Mouse (Mus musculus): ENCODE data around the gene Dab2ip. TPM values are rescaled to one million over a fixed set of nuclear protein-coding genes. Genes with fewer than 3 reads are reported as not detected.

Dab2ip gene
- polyA plus RNA-seq, 1 experiment from 2014 or later, result 40.0 TPM

DNA sequence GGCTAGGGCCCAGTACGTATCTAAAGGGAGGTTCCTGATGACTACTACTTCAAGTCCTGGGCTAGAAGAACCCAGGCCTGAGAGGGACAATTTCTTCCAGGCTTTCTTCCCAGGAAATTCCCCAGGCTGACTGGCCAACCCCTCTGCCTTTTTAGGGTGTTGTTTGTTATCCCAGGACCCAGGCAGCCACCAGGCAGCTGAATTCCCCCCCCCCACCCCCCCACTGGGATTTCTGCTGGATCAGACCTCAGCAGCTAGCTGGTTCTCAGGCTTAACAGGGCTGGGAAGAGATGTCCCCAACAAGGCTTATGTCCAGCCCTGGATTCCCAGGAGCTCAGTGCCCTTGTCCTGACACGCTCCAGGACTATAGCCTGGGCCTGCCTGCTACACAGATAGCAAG lies 142.9 kb downstream of the Dab2ip start:
- 56% methylated on average over 2 of the region's 2 CpGs for WGBS
- H3K27ac ChIP-seq (replicated peaks), result peak overlapping the region; percentile 65
- no peak overlapping the region for H3K4me3 ChIP-seq
- H3K27me3 ChIP-seq (replicated peaks), result no peaks in the 10 kb centered on the region
- peaks cover 19% of the 10 kb centered on the region for H3K36me3 ChIP-seq
- no peak overlapping the region for H3K9ac ChIP-seq
- H3K9me3 ChIP-seq, result no peaks in the 10 kb centered on the region
- H3K4me2 ChIP-seq, result no peak overlapping the region
- H3K4me1 ChIP-seq, result peaks cover 94% of the 10 kb centered on the region
- ATAC-seq (ENCODE audit: extremely low read depth, insufficient number of reproducible peaks, low FRiP score, low TSS enrichment), result no peak

DNA sequence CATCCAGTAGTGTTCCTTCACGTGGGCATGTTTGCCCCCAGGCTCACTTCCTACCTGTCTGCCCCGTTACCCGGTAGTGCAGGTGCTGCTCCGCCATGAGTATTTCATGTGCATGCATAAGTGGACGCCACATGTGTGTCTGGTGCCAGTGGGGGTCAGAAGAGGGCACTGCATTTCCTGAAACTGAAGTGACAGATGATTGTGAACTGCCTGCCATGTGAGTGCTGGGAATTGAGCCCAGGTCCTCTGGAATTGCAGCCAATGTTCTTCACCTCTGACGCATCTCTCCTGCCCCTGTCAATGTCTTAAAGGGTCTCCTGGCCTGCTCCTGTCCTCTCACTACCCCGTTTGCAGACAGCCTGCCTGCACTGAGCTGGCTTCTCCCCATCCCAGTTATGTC lies 143.9 kb downstream of the Dab2ip start:
- Histone ChIP-seq H3K27me3 (replicated peaks) (no peaks in the 10 kb centered on the region), H3K4me1 (peaks cover 94% of the 10 kb centered on the region), H3K9me3 (no peaks in the 10 kb centered on the region), H3K27ac (replicated peaks) (peak overlapping the region; percentile 65), H3K9ac (no peak overlapping the region), H3K4me2 (no peak overlapping the region), H3K4me3 (no peak overlapping the region), H3K36me3 (peaks cover 19% of the 10 kb centered on the region)
- ATAC-seq (ENCODE audit: extremely low read depth, insufficient number of reproducible peaks, low FRiP score, low TSS enrichment), result no peak
- 77% methylated on average over 7 of the region's 7 CpGs for WGBS

DNA sequence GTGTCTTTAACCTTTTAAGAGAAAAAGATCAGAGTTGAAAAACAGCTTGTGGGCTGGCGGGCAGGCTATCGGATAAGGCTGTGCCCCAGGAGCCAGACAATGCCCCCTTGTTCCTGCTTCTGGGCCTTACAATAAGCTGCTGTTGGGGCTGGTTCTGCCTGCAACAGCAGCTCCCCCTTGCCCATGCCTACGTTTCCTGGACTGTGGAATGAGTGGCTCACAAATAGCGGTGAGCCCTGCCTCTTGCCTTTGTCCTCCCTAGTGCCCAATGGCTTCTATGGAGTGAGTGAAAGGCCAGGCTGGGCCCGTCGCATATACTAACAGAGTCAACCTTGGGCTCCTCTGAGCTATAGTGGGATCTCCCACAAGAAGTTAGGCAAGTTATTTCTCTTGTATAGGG lies 144.5 kb downstream of the Dab2ip start:
- H3K36me3 ChIP-seq, result peaks cover 23% of the 10 kb centered on the region
- no peak for ATAC-seq (ENCODE audit: extremely low read depth, insufficient number of reproducible peaks, low FRiP score, low TSS enrichment)
- H3K4me3 ChIP-seq, result no peak overlapping the region
- no peaks in the 10 kb centered on the region for H3K27me3 ChIP-seq (replicated peaks)
- peaks cover 94% of the 10 kb centered on the region for H3K4me1 ChIP-seq
- H3K4me2 ChIP-seq, result no peak overlapping the region
- 75% methylated on average over 6 of the region's 6 CpGs for WGBS
- no peak overlapping the region for H3K9ac ChIP-seq
- no peaks in the 10 kb centered on the region for H3K9me3 ChIP-seq
- peak overlapping the region; percentile 65 for H3K27ac ChIP-seq (replicated peaks)

DNA sequence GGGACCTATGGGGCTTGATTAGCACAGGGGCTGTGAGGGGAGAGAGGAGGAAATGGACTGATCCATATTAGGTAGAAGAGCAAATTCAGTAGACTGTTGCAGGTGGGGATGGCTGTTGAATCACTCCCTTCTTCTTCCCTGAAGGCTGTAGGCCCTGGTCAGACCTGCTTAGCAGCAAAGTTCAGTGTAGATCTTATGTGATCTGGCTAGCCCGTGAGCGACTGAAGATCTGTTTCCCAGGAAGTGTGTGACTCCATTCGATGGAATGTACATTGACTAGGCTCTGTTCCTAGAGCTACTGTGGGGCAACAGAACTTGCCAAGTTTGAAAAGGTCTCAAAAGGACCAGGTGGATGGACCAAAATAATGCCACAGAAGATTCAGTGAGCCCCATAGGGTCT lies 145.2 kb downstream of the Dab2ip start:
- Histone ChIP-seq H3K4me1 (peaks cover 93% of the 10 kb centered on the region), H3K36me3 (peaks cover 29% of the 10 kb centered on the region), H3K9me3 (no peaks in the 10 kb centered on the region), H3K27me3 (replicated peaks) (no peaks in the 10 kb centered on the region), H3K4me3 (no peak overlapping the region), H3K9ac (no peak overlapping the region), H3K4me2 (no peak overlapping the region), H3K27ac (replicated peaks) (peak overlapping the region; percentile 65)
- 79% methylated on average over 3 of the region's 3 CpGs for WGBS
- ATAC-seq (ENCODE audit: extremely low read depth, insufficient number of reproducible peaks, low FRiP score, low TSS enrichment), result no peak

DNA sequence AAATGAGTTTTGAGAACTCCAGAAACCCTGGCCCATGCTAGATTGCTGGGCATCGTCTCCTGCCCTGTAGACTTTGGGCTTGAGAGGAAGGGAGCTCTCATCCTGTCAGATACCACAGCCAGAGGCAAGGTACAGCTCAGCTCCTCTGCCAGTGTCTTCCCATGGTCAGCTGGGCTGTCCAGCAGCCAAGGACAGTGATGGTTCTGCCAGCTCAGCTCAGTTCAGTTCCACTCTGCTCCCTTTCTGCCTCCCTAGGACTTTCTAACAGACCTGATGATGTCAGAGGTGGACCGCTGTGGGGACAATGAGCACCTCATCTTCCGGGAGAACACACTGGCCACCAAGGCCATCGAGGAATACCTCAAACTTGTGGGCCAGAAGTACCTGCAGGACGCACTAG lies 154.5 kb downstream of the Dab2ip start:
- no peak for ATAC-seq (ENCODE audit: extremely low read depth, insufficient number of reproducible peaks, low FRiP score, low TSS enrichment)
- Histone ChIP-seq H3K27ac (replicated peaks) (no peak overlapping the region), H3K27me3 (replicated peaks) (no peaks in the 10 kb centered on the region), H3K9me3 (no peaks in the 10 kb centered on the region), H3K9ac (no peak overlapping the region), H3K4me1 (peaks cover 63% of the 10 kb centered on the region), H3K36me3 (peaks cover 95% of the 10 kb centered on the region), H3K4me2 (no peak overlapping the region), H3K4me3 (no peak overlapping the region)
- 85% methylated on average over 5 of the region's 5 CpGs for WGBS

DNA sequence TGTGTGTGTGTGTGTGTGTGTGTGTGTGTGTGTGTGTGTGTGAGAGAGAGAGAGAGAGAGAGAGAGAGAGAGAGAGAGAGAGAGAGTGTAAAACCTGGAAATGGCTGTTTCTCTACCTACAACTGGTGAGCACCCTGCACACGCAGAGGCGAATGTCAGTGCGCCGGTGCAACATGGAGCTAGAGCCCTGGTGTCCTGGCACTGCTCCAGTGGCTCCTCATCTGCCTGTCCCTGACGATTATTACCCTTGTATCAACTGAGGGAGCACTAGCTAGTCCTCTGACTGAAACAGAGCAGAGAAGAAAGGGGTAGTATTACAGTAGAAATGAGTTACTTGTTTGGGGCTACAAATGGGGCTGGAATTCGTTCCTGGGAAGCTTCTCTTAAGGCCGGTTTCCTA lies 155.4 kb downstream of the Dab2ip start:
- Histone ChIP-seq H3K27ac (replicated peaks) (no peak overlapping the region; the same call in 1 of the 2 replicates), H3K27me3 (replicated peaks) (no peaks in the 10 kb centered on the region), H3K4me1 (peaks cover 57% of the 10 kb centered on the region), H3K36me3 (peaks cover 95% of the 10 kb centered on the region), H3K9me3 (no peaks in the 10 kb centered on the region), H3K9ac (no peak overlapping the region), H3K4me2 (no peak overlapping the region), H3K4me3 (no peak overlapping the region)
- ATAC-seq (ENCODE audit: extremely low read depth, insufficient number of reproducible peaks, low FRiP score, low TSS enrichment), result no peak
- 75% methylated on average over 7 of the region's 7 CpGs for WGBS

DNA sequence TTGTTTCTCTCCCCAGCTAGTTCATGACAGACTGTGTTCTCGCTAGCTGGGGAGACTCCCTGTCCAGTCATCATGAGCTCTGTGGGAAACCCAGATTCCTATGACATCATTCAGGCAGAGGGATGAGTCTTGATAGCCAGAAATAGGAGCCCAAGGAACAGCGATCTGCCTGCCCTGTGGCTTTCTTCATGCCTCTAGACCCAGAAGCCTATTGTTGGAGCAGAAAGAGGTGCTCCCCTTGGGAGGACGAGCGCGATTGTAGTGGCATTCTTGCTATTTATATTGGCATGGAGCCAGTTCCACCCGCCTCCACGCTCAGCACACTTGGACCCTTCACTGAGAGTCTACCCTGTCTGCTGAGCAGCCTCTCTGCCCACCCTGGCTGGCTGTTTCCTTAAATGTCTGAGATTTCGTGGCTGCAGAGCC lies 156.7 kb downstream of the Dab2ip start:
- no peaks in the 10 kb centered on the region for H3K9me3 ChIP-seq
- H3K4me2 ChIP-seq, result peak overlapping the region; percentile 6; the same call in 1 of the 2 replicates
- no peaks in the 10 kb centered on the region for H3K27me3 ChIP-seq (replicated peaks)
- H3K27ac ChIP-seq (replicated peaks), result peak overlapping the region; percentile 61
- ATAC-seq (ENCODE audit: extremely low read depth, insufficient number of reproducible peaks, low FRiP score, low TSS enrichment), result no peak
- H3K4me1 ChIP-seq, result peaks cover 56% of the 10 kb centered on the region
- peak overlapping the region; percentile 25; the same call in 1 of the 2 replicates for H3K9ac ChIP-seq
- no peak overlapping the region for H3K4me3 ChIP-seq
- WGBS, result 10% methylated on average over 8 of the region's 8 CpGs
- H3K36me3 ChIP-seq, result peaks cover 95% of the 10 kb centered on the region

DNA sequence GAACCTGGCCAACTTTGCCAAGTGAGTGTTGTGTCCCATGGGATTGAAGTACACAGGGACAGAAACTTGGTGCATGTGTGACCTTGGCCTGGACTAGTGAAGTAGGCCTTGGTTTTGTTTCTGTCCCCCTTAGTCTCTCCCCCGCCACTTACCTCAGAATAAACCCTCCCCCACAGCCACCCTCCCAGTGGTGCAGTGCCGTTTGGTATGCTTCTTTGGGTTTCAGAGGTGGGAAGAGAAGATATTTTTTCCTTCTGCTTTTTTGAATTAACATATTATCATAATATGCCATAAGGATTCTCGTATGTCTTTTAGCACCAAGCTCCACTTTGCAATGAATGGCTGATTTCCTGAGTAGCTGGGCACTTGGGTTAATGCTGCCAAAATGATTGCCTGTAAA lies 157.4 kb downstream of the Dab2ip start:
- ATAC-seq (ENCODE audit: extremely low read depth, insufficient number of reproducible peaks, low FRiP score, low TSS enrichment), result no peak
- Histone ChIP-seq H3K27me3 (replicated peaks) (no peaks in the 10 kb centered on the region), H3K36me3 (peaks cover 95% of the 10 kb centered on the region), H3K4me2 (no peak overlapping the region), H3K9ac (0 out of 2 replicates have a peak overlapping the region, but pooled peaks have one; percentile 44), H3K9me3 (no peaks in the 10 kb centered on the region), H3K27ac (replicated peaks) (peak overlapping the region; percentile 61), H3K4me1 (peaks cover 56% of the 10 kb centered on the region), H3K4me3 (no peak overlapping the region)
- 78% methylated on average over 3 of the region's 3 CpGs for WGBS

DNA sequence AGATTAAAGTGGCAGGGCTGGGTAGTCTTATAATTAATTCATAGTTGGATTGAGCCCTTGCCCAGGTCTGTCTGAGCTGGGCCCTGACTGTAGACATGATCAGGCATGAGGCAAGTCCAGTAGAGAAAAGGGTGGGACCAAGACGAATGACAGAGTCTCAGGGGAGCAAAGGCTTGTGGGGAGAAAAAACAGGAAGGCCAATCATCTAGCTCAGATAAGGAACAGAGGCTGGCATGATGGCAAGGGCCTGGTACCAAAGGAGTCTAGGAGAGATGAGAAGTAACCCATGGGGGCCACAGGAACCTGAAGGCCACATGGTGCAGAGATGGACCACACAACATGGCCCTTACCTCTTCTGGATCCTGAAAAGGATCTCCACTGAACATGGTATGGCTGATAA lies 158.1 kb downstream of the Dab2ip start:
- 31% methylated on average over 1 of the region's 1 CpGs for WGBS
- H3K4me1 ChIP-seq, result peaks cover 52% of the 10 kb centered on the region
- no peaks in the 10 kb centered on the region for H3K27me3 ChIP-seq (replicated peaks)
- no peak overlapping the region for H3K4me3 ChIP-seq
- no peak overlapping the region for H3K9ac ChIP-seq
- H3K27ac ChIP-seq (replicated peaks), result no peak overlapping the region
- H3K9me3 ChIP-seq, result no peaks in the 10 kb centered on the region
- H3K4me2 ChIP-seq, result no peak overlapping the region
- H3K36me3 ChIP-seq, result peaks cover 95% of the 10 kb centered on the region
- no peak for ATAC-seq (ENCODE audit: extremely low read depth, insufficient number of reproducible peaks, low FRiP score, low TSS enrichment)

DNA sequence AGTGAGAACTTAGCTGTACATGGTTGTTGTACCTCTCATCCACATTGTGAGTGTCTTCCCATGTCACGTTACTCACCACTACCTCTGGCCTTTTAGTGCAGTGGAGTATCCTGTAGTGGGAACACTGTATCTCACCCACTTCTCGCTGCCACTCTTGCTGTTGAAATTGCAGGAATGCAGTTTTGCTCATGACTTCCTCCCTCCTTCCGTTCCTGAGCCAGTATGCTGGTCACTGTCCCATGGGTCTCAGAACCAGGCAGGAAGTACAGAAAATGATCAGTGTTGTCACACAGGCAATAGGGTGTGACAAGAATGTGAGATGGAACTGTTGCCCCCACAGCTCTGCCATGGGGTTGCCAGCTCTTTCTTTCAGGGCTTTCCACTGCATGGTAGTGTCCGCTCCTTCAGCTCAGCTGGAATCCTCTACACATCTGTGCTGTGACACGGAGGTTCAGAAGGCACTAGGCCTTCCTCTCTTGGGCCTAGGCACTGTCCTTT lies 160.0 kb downstream of the Dab2ip start:
- H3K9me3 ChIP-seq, result no peaks in the 10 kb centered on the region
- no peaks in the 10 kb centered on the region for H3K27me3 ChIP-seq (replicated peaks)
- no peak overlapping the region for H3K4me3 ChIP-seq
- 68% methylated on average over 5 of the region's 5 CpGs for WGBS
- H3K4me2 ChIP-seq, result no peak overlapping the region
- no peak overlapping the region for H3K9ac ChIP-seq
- H3K4me1 ChIP-seq, result peaks cover 35% of the 10 kb centered on the region
- H3K36me3 ChIP-seq, result peaks cover 95% of the 10 kb centered on the region
- H3K27ac ChIP-seq (replicated peaks), result no peak overlapping the region; the same call in 1 of the 2 replicates
- ATAC-seq (ENCODE audit: extremely low read depth, insufficient number of reproducible peaks, low FRiP score, low TSS enrichment), result no peak

DNA sequence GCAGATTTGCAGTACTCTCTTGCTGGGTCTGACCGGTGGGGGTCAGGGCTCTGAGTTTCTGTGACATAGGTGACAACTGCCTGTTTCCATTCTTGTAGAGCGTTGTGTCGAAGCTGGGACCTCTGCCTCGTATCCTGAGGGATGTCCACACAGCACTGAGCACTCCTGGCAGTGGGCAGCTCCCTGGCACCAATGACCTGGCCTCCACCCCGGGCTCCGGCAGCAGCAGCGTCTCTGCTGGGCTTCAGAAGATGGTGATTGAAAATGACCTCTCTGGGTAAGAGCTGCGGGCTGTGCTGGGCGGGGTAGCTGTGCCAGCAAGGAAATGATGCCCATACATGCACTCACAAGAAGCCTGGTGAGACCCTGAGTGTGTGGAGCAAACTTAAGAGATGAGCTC lies 160.6 kb downstream of the Dab2ip start:
- H3K27ac ChIP-seq (replicated peaks), result no peak overlapping the region
- H3K4me2 ChIP-seq, result no peak overlapping the region
- H3K9ac ChIP-seq, result no peak overlapping the region
- H3K27me3 ChIP-seq (replicated peaks), result no peaks in the 10 kb centered on the region
- WGBS, result 83% methylated on average over 9 of the region's 9 CpGs
- H3K36me3 ChIP-seq, result peaks cover 95% of the 10 kb centered on the region
- no peaks in the 10 kb centered on the region for H3K9me3 ChIP-seq
- H3K4me1 ChIP-seq, result peaks cover 29% of the 10 kb centered on the region
- no peak overlapping the region for H3K4me3 ChIP-seq
- ATAC-seq (ENCODE audit: extremely low read depth, insufficient number of reproducible peaks, low FRiP score, low TSS enrichment), result no peak

DNA sequence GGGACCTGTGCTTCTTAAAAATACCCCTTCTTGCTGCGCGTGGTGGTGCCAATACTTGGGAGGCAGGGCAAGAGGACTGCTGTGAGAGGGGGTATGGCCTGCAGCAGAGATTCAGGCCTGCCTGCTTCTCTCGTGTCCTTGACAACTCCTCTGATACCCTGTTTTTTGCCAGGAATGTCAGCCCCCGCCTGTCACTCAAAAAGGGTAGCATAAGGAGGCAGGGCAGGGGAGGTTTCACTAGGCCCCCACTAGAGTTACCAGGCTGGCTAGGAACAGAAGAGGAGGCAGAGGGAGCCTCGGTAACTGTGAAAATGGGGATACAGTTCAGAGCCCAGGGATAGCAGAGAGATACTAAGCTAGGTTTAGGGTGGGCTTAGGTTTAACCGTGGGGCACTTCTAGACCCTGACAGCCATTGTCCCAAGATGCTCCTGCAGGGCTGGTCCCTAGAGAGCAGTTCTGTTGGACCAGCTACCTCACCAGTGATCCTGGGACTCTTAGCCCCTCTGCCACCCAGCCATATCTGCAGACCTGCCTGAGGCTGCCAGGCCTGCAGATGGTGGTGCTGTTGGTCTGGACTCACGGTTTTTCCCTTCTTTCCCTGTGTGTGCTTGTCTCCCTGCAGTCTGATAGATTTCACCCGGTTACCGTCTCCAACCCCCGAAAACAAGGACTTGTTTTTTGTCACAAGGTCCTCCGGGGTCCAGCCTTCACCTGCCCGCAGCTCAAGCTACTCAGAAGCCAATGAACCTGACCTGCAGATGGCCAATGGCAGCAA lies 161.4 kb downstream of the Dab2ip start:
- WGBS, result 78% methylated on average over 12 of the region's 12 CpGs

More for the DNA sequence above, 161.4 kb downstream of the Dab2ip start:
- peaks cover 21% of the 10 kb centered on the region for H3K4me1 ChIP-seq
- no peak overlapping the region for H3K27ac ChIP-seq (replicated peaks)
- no peaks in the 10 kb centered on the region for H3K9me3 ChIP-seq
- H3K36me3 ChIP-seq, result peaks cover 95% of the 10 kb centered on the region
- no peak for ATAC-seq (ENCODE audit: extremely low read depth, insufficient number of reproducible peaks, low FRiP score, low TSS enrichment)
- H3K9ac ChIP-seq, result no peak overlapping the region
- no peak overlapping the region for H3K4me3 ChIP-seq
- H3K4me2 ChIP-seq, result no peak overlapping the region
- H3K27me3 ChIP-seq (replicated peaks), result no peaks in the 10 kb centered on the region

All from heart, embryonic 13.5 days (tissue).